Mouse (Mus musculus): ENCODE measurements around the gene Plxnb3.

The Plxnb3 gene

GRCm38 (mm10) chrX:73785666-73786065 lies 28.8 kb downstream of the Plxnb3 start:
- no peak for DNase-seq (ENCODE audit: extremely low read depth, low read depth)

- DNase-seq (ENCODE audit: extremely low read depth, low read depth): peak; percentile 98
Measured at GRCm38 (mm10) chrX:73786364-73787224, 29.7 kb downstream of the Plxnb3 start, which contains the start of the genes Idh3g and Ssr4. Gene Idh3g, minus strand, starts transcription at chrX:73786897. Gene Ssr4, plus strand, starts transcription at chrX:73787028.

GRCm38 (mm10) chrX:73787225-73787558 lies 30.3 kb downstream of the Plxnb3 start:
- DNase-seq (ENCODE audit: extremely low read depth, low read depth): no peak

- no peak for DNase-seq (ENCODE audit: extremely low read depth, low read depth)
Measured at GRCm38 (mm10) chrX:73788501-73788900, 31.6 kb downstream of the Plxnb3 start.

- no peak for DNase-seq (ENCODE audit: extremely low read depth, low read depth)
Measured at GRCm38 (mm10) chrX:73793039-73793438, 36.1 kb downstream of the Plxnb3 start.

GRCm38 (mm10) chrX:73793505-73793904 lies 36.6 kb downstream of the Plxnb3 start:
- no peak for DNase-seq (ENCODE audit: extremely low read depth, low read depth)

GRCm38 (mm10) chrX:73797511-73797910 lies 40.6 kb downstream of the Plxnb3 start:
- no peak for DNase-seq (ENCODE audit: extremely low read depth, low read depth)

GRCm38 (mm10) chrX:73798502-73798901 lies 41.6 kb downstream of the Plxnb3 start:
- DNase-seq (ENCODE audit: extremely low read depth, low read depth): no peak

- DNase-seq (ENCODE audit: extremely low read depth, low read depth): no peak
Measured at GRCm38 (mm10) chrX:73805814-73806213, 48.9 kb downstream of the Plxnb3 start.

GRCm38 (mm10) chrX:73815072-73815471 lies 58.2 kb downstream of the Plxnb3 start:
- no peak for DNase-seq (ENCODE audit: extremely low read depth, low read depth)

GRCm38 (mm10) chrX:73816596-73817314 lies 59.9 kb downstream of the Plxnb3 start:
- peak; percentile 91 for DNase-seq (ENCODE audit: extremely low read depth, low read depth)
